Comparison of ENCODE assay signal across 16 mouse cellular contexts in genomic region chr7:109588990-109589389, GRCm38 (mm10).
DNase-seq lines count a peak whose midpoint lies in the region; ATAC-seq and TF ChIP-seq lines count a peak whose summit lies in the region.
"Had no signal": no experiment of that assay in that cellular context is flagged by ENCODE, and none has a peak within 500 bp of the region (broad histone marks: within the 10 kb centered on the region; RNA-seq: fewer than 3 reads in every experiment).

No protein-coding gene starts in this region.

- no peaks in the 10 kb centered on the region for H3K9me3 ChIP-seq in kidney, embryonic 15.5 days (replicated peaks)
- H3K9me3 ChIP-seq in midbrain, embryonic 10.5 days (replicated peaks): no peaks in the 10 kb centered on the region
- no peaks in the 10 kb centered on the region for H3K9me3 ChIP-seq in midbrain, embryonic 13.5 days
- H3K9me3 ChIP-seq in stomach, postnatal 0 days (ENCODE audit: control insufficient read depth, low read length): no peaks in the 10 kb centered on the region
- no peaks in the 10 kb centered on the region for H3K9me3 ChIP-seq in forebrain, embryonic 16.5 days (ENCODE audit: control insufficient read depth, low read length)
- H3K9me3 ChIP-seq: embryonic facial prominence, embryonic 15.5 days; forebrain, embryonic 15.5 days; hindbrain, embryonic 13.5 days; midbrain, embryonic 15.5 days had no signal

- H3K36me3 ChIP-seq in kidney, embryonic 15.5 days: no peaks in the 10 kb centered on the region
- H3K36me3 ChIP-seq in midbrain, embryonic 10.5 days: no peaks in the 10 kb centered on the region
- H3K36me3 ChIP-seq in midbrain, embryonic 13.5 days: no peaks in the 10 kb centered on the region
- no peaks in the 10 kb centered on the region for H3K36me3 ChIP-seq in stomach, postnatal 0 days (ENCODE audit: control insufficient read depth, insufficient read depth, low read length)
- H3K36me3 ChIP-seq in forebrain, embryonic 16.5 days (ENCODE audit: control insufficient read depth, insufficient read depth): no peaks in the 10 kb centered on the region
- H3K36me3 ChIP-seq: embryonic facial prominence, embryonic 15.5 days; forebrain, embryonic 15.5 days; hindbrain, embryonic 13.5 days; midbrain, embryonic 15.5 days had no signal

- no peak overlapping the region for H3K9ac ChIP-seq in kidney, embryonic 15.5 days
- H3K9ac ChIP-seq in midbrain, embryonic 13.5 days (replicated peaks): no peak overlapping the region
- no peak overlapping the region for H3K9ac ChIP-seq in stomach, postnatal 0 days (ENCODE audit: low read length)
- H3K9ac ChIP-seq in forebrain, embryonic 16.5 days (replicated peaks; ENCODE audit: low read depth, low read length): no peak overlapping the region
- H3K9ac ChIP-seq: embryonic facial prominence, embryonic 15.5 days; forebrain, embryonic 15.5 days; hindbrain, embryonic 13.5 days; midbrain, embryonic 15.5 days had no signal

- 41% methylated on average over 6 of the region's 6 CpGs for WGBS in kidney, embryonic 15.5 days
- 84% methylated on average over 6 of the region's 6 CpGs for WGBS in midbrain, embryonic 10.5 days
- 79% methylated on average over 6 of the region's 6 CpGs for WGBS in midbrain, embryonic 13.5 days
- 62% methylated on average over 6 of the region's 6 CpGs for WGBS in stomach, postnatal 0 days
- WGBS in forebrain, embryonic 16.5 days: 82% methylated on average over 6 of the region's 6 CpGs

- no peak for TF ChIP-seq CTCF in stomach, postnatal 0 days (IDR thresholded peaks at IDR 0.05; ENCODE audit: low read depth)

- no peak overlapping the region for H3K4me3 ChIP-seq in kidney, embryonic 15.5 days (replicated peaks)
- no peak overlapping the region for H3K4me3 ChIP-seq in midbrain, embryonic 10.5 days
- no peak overlapping the region for H3K4me3 ChIP-seq in midbrain, embryonic 13.5 days (replicated peaks)
- no peak overlapping the region for H3K4me3 ChIP-seq in stomach, postnatal 0 days (ENCODE audit: low read depth, low read length)
- no peak overlapping the region for H3K4me3 ChIP-seq in forebrain, embryonic 16.5 days (replicated peaks; ENCODE audit: low read length)
- H3K4me3 ChIP-seq: embryonic facial prominence, embryonic 15.5 days; forebrain, embryonic 15.5 days; hindbrain, embryonic 13.5 days; midbrain, embryonic 15.5 days had no signal

- no peak for DNase-seq in kidney, adult 9 months
- DNase-seq in midbrain, embryonic 10.5 days (ENCODE audit: low spot score): no peak
- peak; percentile 19 for DNase-seq in liver
- no peak for DNase-seq in stomach, postnatal 0 days (ENCODE audit: low spot score)
- DNase-seq in cerebellum, adult 9-11 months: no peak
- DNase-seq: cerebellum, adult 11-12 months; gastrocnemius, postnatal 10 days; lung, postnatal 14 days; thymus, postnatal 4 days had no signal

- no peak for TF ChIP-seq EP300 in stomach, postnatal 0 days (optimal IDR thresholded peaks at IDR 0.05)

- no peaks in the 10 kb centered on the region for H3K27me3 ChIP-seq in kidney, embryonic 15.5 days
- H3K27me3 ChIP-seq in midbrain, embryonic 10.5 days (ENCODE audit: low read depth, poor library complexity, severe bottlenecking): no peaks in the 10 kb centered on the region
- H3K27me3 ChIP-seq in midbrain, embryonic 13.5 days: no peaks in the 10 kb centered on the region
- no peaks in the 10 kb centered on the region for H3K27me3 ChIP-seq in stomach, postnatal 0 days (ENCODE audit: control insufficient read depth, insufficient read depth, low read length)
- H3K27me3 ChIP-seq in forebrain, embryonic 16.5 days (replicated peaks; ENCODE audit: control insufficient read depth, insufficient read depth, low read length): no peaks in the 10 kb centered on the region
- H3K27me3 ChIP-seq: embryonic facial prominence, embryonic 15.5 days; forebrain, embryonic 15.5 days; hindbrain, embryonic 13.5 days; midbrain, embryonic 15.5 days had no signal

- H3K4me1 ChIP-seq in kidney, embryonic 15.5 days: peaks cover 30% of the 10 kb centered on the region
- H3K4me1 ChIP-seq in midbrain, embryonic 10.5 days: peaks cover 13% of the 10 kb centered on the region; the same call in 1 of the 2 replicates
- no peaks in the 10 kb centered on the region for H3K4me1 ChIP-seq in midbrain, embryonic 13.5 days (replicated peaks)
- H3K4me1 ChIP-seq in stomach, postnatal 0 days (replicated peaks; ENCODE audit: control insufficient read depth, insufficient read depth): peaks cover 19% of the 10 kb centered on the region
- 0 out of 2 replicates have a peak, but pooled peaks cover 2% of the 10 kb centered on the region for H3K4me1 ChIP-seq in forebrain, embryonic 16.5 days (replicated peaks; ENCODE audit: control insufficient read depth, insufficient read depth, low read length)
- H3K4me1 ChIP-seq: forebrain, embryonic 15.5 days; midbrain, embryonic 15.5 days had no signal

- H3K27ac ChIP-seq in kidney, embryonic 15.5 days: peak overlapping the region; percentile 29; the same call in 1 of the 2 replicates
- H3K27ac ChIP-seq in midbrain, embryonic 10.5 days (replicated peaks): 0 out of 2 replicates have a peak overlapping the region, but pooled peaks have one; percentile 33
- H3K27ac ChIP-seq in midbrain, embryonic 13.5 days: no peak overlapping the region
- peak overlapping the region; percentile 37; the same call in 1 of the 2 replicates for H3K27ac ChIP-seq in stomach, postnatal 0 days (replicated peaks)
- H3K27ac ChIP-seq in forebrain, embryonic 16.5 days (ENCODE audit: low read length): no peak overlapping the region
- H3K27ac ChIP-seq: embryonic facial prominence, embryonic 15.5 days; forebrain, embryonic 15.5 days; hindbrain, embryonic 13.5 days; midbrain, embryonic 15.5 days had no signal

- no peak overlapping the region for H3K4me2 ChIP-seq in kidney, embryonic 15.5 days
- no peak overlapping the region for H3K4me2 ChIP-seq in midbrain, embryonic 13.5 days (replicated peaks)
- no peak overlapping the region for H3K4me2 ChIP-seq in stomach, postnatal 0 days (replicated peaks; ENCODE audit: low read depth)
- H3K4me2 ChIP-seq in forebrain, embryonic 16.5 days (ENCODE audit: low read length): no peak overlapping the region
- H3K4me2 ChIP-seq: embryonic facial prominence, embryonic 15.5 days; forebrain, embryonic 15.5 days; hindbrain, embryonic 13.5 days; midbrain, embryonic 15.5 days had no signal

- no peak; the same call in 1 of the 2 replicates for ATAC-seq in kidney, embryonic 15.5 days (replicated peaks; ENCODE audit: low FRiP score)
- ATAC-seq in midbrain, embryonic 13.5 days: no peak
- no peak for ATAC-seq in stomach, postnatal 0 days (ENCODE audit: low FRiP score, low TSS enrichment)
- no peak for ATAC-seq in forebrain, embryonic 16.5 days
- ATAC-seq: forebrain, embryonic 15.5 days; midbrain, embryonic 15.5 days had no signal

Comparison
In these comparisons a context has a peak if more than half of its experiments do, and no peak if none do; other contexts are left out.
1. H3K27ac ChIP-seq: peak in kidney, embryonic 15.5 days (single experiment), midbrain, embryonic 10.5 days (single experiment) and stomach, postnatal 0 days (single experiment); none in midbrain, embryonic 13.5 days (single experiment) and forebrain, embryonic 16.5 days (single experiment).